Mouse (Mus musculus) hindbrain, embryonic 11.5 days (tissue): ENCODE data around the gene Mrtfb. TPM values are rescaled to one million over a fixed set of nuclear protein-coding genes. Genes with fewer than 3 reads are reported as not detected.

Experiments
- ATAC-seq: fragments of 200-750 bp; cut with Nextera tagmentation; 2 replicates; pipeline ENCODE4 v1.8.0; 2017; ENCODE audit warnings: mild to moderate bottlenecking, moderate TSS enrichment, moderate library complexity; ENCODE audit not compliant: low FRiP score
- DNase-seq: peaks from one replicate; pipeline ENCODE4 v3.0.0-alpha.2; 2015; ENCODE audit warnings: low spot score
- H3K27ac ChIP-seq: fragments of 300-500 bp; sonication (generic); 2 replicates; pipeline ENCODE4 v1.5.1; 2014; ENCODE audit warnings: mild to moderate bottlenecking, low read depth, low read length
- H3K27me3 ChIP-seq: fragments of 300-500 bp; sonication (generic); 2 replicates; pipeline ENCODE4 v1.6.1; 2014; ENCODE audit warnings: mild to moderate bottlenecking, low read length, moderate library complexity, mixed read lengths; ENCODE audit not compliant: control insufficient read depth, insufficient read depth
- H3K36me3 ChIP-seq: fragments of 300-500 bp; sonication (generic); 2 replicates; pipeline ENCODE4 v1.6.1; 2014; ENCODE audit warnings: mild to moderate bottlenecking, low read length, moderate library complexity, mixed read lengths; ENCODE audit not compliant: control insufficient read depth, insufficient read depth
- H3K4me1 ChIP-seq: fragments of 300-500 bp; sonication (generic); replicated peaks from 2 replicates; pipeline ENCODE4 v1.6.1; 2014; ENCODE audit warnings: low read length, mixed read lengths; ENCODE audit not compliant: control insufficient read depth, insufficient read depth
- H3K4me2 ChIP-seq: fragments of 300-500 bp; sonication (generic); replicated peaks from 2 replicates; pipeline ENCODE4 v1.6.1; 2014; ENCODE audit warnings: mild to moderate bottlenecking, low read depth, low read length
- H3K4me3 ChIP-seq: fragments of 300-500 bp; sonication (generic); 2 replicates; pipeline ENCODE4 v1.5.1; 2014; ENCODE audit warnings: low read depth, low read length
- H3K9ac ChIP-seq: fragments of 300-500 bp; sonication (generic); 2 replicates; pipeline ENCODE4 v1.6.1; 2014; ENCODE audit warnings: low read depth, low read length
- H3K9me3 ChIP-seq: fragments of 300-500 bp; sonication (generic); 2 replicates; pipeline ENCODE4 v1.6.1; 2016; ENCODE audit warnings: low read length; ENCODE audit not compliant: control insufficient read depth
- WGBS: fragments of 180-500 bp; shearing (Covaris S2); extraction: QIAGEN DNeasy Blood & Tissue Kit; methylation state at CpG from one replicate; pipeline ENCODE4 v1.1.7; 2014; 5-methylcytosine and 5-hydroxymethylcytosine counted together
- polyA plus RNA-seq: library from polyadenylated mRNA; unstranded; fragments of >200 nt; fragmentation: Nextera tagmentation; extraction: Ambion mirVana; gene quantifications from 2 replicates; pipeline ENCODE4 v1.2.1, GENCODE M21; 2014

The Mrtfb gene
- polyA plus RNA-seq, 1 experiment from 2014 or later = 24.1 TPM

DNA sequence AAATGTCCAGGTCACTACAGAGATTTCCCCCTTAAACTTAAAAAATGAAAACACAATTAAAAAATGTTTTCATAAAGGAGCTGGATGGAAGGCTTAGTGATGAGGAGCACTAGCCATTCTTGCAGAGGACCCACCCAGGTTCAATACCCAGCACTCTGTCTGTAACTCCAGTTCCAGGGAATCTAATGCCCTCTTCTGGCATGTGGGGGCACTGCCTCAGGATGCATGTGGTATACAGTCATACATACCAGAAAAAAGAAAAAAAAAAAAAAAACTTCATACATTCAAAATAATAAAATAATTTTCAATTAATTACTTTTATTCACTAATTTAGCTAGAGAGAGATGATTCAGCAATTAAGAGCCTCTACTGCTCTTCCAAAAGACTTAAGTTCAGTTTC is 95.0 kb downstream of the Mrtfb start:
- DNase-seq = no peak
- no peaks in the 10 kb centered on the region for H3K9me3 ChIP-seq

DNA sequence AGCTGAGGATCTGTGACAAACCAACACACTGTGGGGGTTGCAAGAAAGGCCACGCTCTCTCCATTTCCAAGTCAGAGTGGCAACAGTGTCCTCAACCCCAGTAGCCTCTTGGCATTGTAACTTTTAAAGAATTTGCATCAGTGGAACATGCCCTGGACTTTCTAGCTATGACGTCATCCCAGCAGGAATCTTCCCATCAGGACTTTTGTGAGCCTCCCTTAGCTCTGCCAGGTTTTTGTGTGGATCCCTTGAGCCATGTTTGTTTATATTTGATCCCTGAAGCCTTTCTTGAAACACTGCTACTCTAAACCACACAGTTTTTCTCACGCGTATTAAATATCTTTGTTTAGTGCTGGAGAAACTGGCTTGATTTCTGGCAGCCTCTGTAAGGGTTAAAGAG is 97.6 kb downstream of the Mrtfb start:
- Histone ChIP-seq H3K27ac (no peak overlapping the region), H3K27me3 (no peaks in the 10 kb centered on the region), H3K4me2 (no peak overlapping the region), H3K4me3 (no peak overlapping the region), H3K36me3 (no peaks in the 10 kb centered on the region), H3K9ac (no peak overlapping the region), H3K9me3 (no peaks in the 10 kb centered on the region), H3K4me1 (no peaks in the 10 kb centered on the region; the same call in 1 of the 2 replicates)
- DNase-seq (no peak), ATAC-seq (no peak)
- WGBS = 55% methylated on average over 4 of the region's 4 CpGs

More for the DNA sequence above, 95.0 kb downstream of the Mrtfb start:
- H3K4me2 ChIP-seq = no peak overlapping the region
- H3K9ac ChIP-seq = no peak overlapping the region
- no peak overlapping the region for H3K4me3 ChIP-seq
- no peaks in the 10 kb centered on the region for H3K27me3 ChIP-seq
- H3K36me3 ChIP-seq = no peaks in the 10 kb centered on the region
- no peak for ATAC-seq
- H3K4me1 ChIP-seq = no peaks in the 10 kb centered on the region; the same call in 1 of the 2 replicates
- no peak overlapping the region for H3K27ac ChIP-seq

DNA sequence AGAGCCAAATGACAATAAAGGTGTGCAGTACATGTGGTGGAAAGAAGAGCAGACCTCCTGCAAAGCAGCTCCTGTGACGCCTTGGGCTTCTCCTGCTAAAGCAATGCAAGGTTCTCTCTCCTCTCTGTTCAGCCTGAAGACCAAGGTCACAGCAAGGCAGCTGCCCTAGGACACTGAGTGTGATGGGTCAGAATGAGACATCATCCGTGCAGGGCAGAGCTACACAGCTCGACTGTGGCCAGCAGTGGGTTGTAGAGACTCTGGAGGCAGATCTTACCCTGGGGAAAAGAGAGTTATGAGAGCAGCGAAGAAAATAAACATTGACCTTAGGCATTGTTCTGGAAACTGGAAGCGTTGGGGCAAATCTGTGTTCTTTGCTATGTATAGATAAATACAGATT is 98.2 kb downstream of the Mrtfb start:
- no peaks in the 10 kb centered on the region for H3K27me3 ChIP-seq
- no peaks in the 10 kb centered on the region for H3K36me3 ChIP-seq
- 63% methylated on average over 5 of the region's 5 CpGs for WGBS
- no peaks in the 10 kb centered on the region for H3K9me3 ChIP-seq
- H3K27ac ChIP-seq = no peak overlapping the region
- H3K9ac ChIP-seq = no peak overlapping the region
- H3K4me1 ChIP-seq = no peaks in the 10 kb centered on the region; the same call in 1 of the 2 replicates
- DNase-seq (no peak), ATAC-seq (no peak)
- no peak overlapping the region for H3K4me3 ChIP-seq
- no peak overlapping the region for H3K4me2 ChIP-seq

GRCm38 (mm10) chr16:13357806-13358679 is 101.8 kb downstream of the Mrtfb start:
- DNase-seq (peak; percentile 70), ATAC-seq (peak; percentile 74)
- 0 out of 2 replicates have a peak overlapping the region, but pooled peaks have one; percentile 7 for H3K27ac ChIP-seq
- H3K4me3 ChIP-seq = peak overlapping the region; percentile 6; the same call in 1 of the 2 replicates
- WGBS = 26% methylated on average over 15 of the region's 15 CpGs
- no peaks in the 10 kb centered on the region for H3K27me3 ChIP-seq
- H3K9ac ChIP-seq = no peak overlapping the region
- H3K36me3 ChIP-seq = no peaks in the 10 kb centered on the region
- H3K4me2 ChIP-seq = no peak overlapping the region; the same call in 1 of the 2 replicates
- H3K4me1 ChIP-seq = no peaks in the 10 kb centered on the region; the same call in 1 of the 2 replicates
- no peaks in the 10 kb centered on the region for H3K9me3 ChIP-seq

GRCm38 (mm10) chr16:13358741-13359140 is 102.5 kb downstream of the Mrtfb start:
- no peak for ATAC-seq
- Histone ChIP-seq H3K4me1 (no peaks in the 10 kb centered on the region; the same call in 1 of the 2 replicates), H3K9ac (no peak overlapping the region), H3K27ac (no peak overlapping the region), H3K27me3 (no peaks in the 10 kb centered on the region), H3K36me3 (no peaks in the 10 kb centered on the region), H3K4me3 (no peak overlapping the region), H3K9me3 (no peaks in the 10 kb centered on the region), H3K4me2 (no peak overlapping the region)
- no peak for DNase-seq

DNA sequence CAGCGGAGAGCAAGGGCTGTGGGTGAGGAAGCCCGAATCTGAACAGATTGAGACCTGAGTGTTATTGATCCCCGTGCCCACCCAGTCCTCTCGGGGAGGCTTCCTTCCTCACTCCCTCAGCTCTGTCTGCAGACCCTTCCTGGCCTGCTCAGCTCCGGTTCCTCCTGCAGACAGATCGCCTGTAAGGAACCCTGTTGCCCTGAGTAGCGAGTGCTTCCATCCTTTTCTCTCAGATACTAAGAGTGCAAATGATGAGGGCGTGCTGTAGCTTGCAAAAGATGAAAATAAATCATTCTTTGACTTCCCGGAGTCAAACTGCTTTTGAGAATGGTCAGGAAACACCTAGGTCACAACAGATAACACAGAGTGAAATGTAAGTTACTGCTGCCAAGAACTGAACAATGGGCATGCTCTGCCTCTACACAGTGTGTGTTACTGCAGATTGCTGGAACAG is 103.2 kb downstream of the Mrtfb start:
- H3K4me2 ChIP-seq = no peak overlapping the region
- ATAC-seq = no peak

GRCm38 (mm10) chr16:13360208-13360607 is 103.9 kb downstream of the Mrtfb start:
- no peak for DNase-seq
- Histone ChIP-seq H3K36me3 (no peaks in the 10 kb centered on the region), H3K27me3 (no peaks in the 10 kb centered on the region), H3K27ac (no peak overlapping the region), H3K4me3 (no peak overlapping the region), H3K4me2 (no peak overlapping the region), H3K9me3 (no peaks in the 10 kb centered on the region), H3K4me1 (no peaks in the 10 kb centered on the region), H3K9ac (no peak overlapping the region)
- ATAC-seq = no peak

More for the DNA sequence above, 103.2 kb downstream of the Mrtfb start:
- DNase-seq = no peak
- WGBS = 60% methylated on average over 9 of the region's 9 CpGs
- Histone ChIP-seq H3K9me3 (no peaks in the 10 kb centered on the region), H3K4me1 (no peaks in the 10 kb centered on the region), H3K9ac (no peak overlapping the region), H3K36me3 (no peaks in the 10 kb centered on the region), H3K4me3 (no peak overlapping the region), H3K27ac (no peak overlapping the region), H3K27me3 (no peaks in the 10 kb centered on the region)

DNA sequence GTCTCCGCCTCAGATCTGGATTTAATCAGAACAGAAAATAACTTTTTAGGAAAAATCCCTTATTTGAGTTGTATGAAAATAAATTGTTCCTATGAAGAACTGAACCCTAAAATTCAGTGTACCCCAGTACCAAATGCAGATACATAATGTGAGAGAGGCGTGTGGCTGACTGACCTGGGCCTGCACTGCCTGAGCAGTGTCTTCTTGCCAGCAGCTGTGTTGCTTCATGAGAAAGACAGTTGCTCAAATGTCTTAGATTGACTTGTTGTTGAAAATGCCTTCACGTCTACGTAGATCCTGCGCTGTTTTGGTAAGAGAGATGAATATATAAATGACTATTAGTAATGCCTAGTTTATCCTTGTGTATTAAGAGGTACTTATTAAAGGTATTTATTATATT is 104.6 kb downstream of the Mrtfb start:
- no peaks in the 10 kb centered on the region for H3K36me3 ChIP-seq
- whole genome bisulfite sequencing = 92% methylated on average over 5 of the region's 5 CpGs
- H3K27ac ChIP-seq = no peak overlapping the region
- H3K27me3 ChIP-seq = no peaks in the 10 kb centered on the region
- no peaks in the 10 kb centered on the region for H3K9me3 ChIP-seq
- no peak overlapping the region for H3K4me3 ChIP-seq
- no peaks in the 10 kb centered on the region for H3K4me1 ChIP-seq
- DNase-seq = no peak
- H3K4me2 ChIP-seq = no peak overlapping the region
- no peak for ATAC-seq
- H3K9ac ChIP-seq = no peak overlapping the region

GRCm38 (mm10) chr16:13363141-13363540 is 106.9 kb downstream of the Mrtfb start:
- no peaks in the 10 kb centered on the region for H3K36me3 ChIP-seq
- no peaks in the 10 kb centered on the region for H3K9me3 ChIP-seq
- ATAC-seq = no peak
- 0 out of 2 replicates have a peak, but pooled peaks cover 2% of the 10 kb centered on the region for H3K4me1 ChIP-seq
- H3K4me2 ChIP-seq = no peak overlapping the region
- no peak for DNase-seq
- no peak overlapping the region for H3K27ac ChIP-seq
- no peaks in the 10 kb centered on the region for H3K27me3 ChIP-seq
- H3K4me3 ChIP-seq = no peak overlapping the region
- no peak overlapping the region for H3K9ac ChIP-seq
- WGBS = 80% methylated on average over 5 of the region's 5 CpGs
